Mouse (Mus musculus): ENCODE measurements at regions not wholly inside any gene's neighbourhood (a gene's known extent, or its start where the extent isn't known, plus 50 kb on each side); places are given as distances from the start of the nearest gene placed in this dataset.

- no peak for DNase-seq (ENCODE audit: low read depth, low spot score)
Measured at GRCm38 (mm10) chr13:107880551-107880950, 163.7 kb upstream of the Smim15 start.

- DNase-seq (ENCODE audit: low read depth, low spot score) = no peak
Measured at GRCm38 (mm10) chr13:107879535-107879934, 164.7 kb upstream of the Smim15 start.

- no peak for DNase-seq (ENCODE audit: low read depth, low spot score)
Measured at GRCm38 (mm10) chr13:107878980-107879379, 165.3 kb upstream of the Smim15 start.

GRCm38 (mm10) chr13:107873244-107873667 lies 171.0 kb upstream of the Smim15 start:
- no peak for DNase-seq (ENCODE audit: low read depth, low spot score)

- no peak for DNase-seq (ENCODE audit: low read depth, low spot score)
Measured at GRCm38 (mm10) chr13:107872574-107872973, 171.7 kb upstream of the Smim15 start.

- no peak for DNase-seq (ENCODE audit: low read depth, low spot score)
Measured at GRCm38 (mm10) chr13:107872137-107872536, 172.1 kb upstream of the Smim15 start.

GRCm38 (mm10) chr13:107868906-107869305 lies 175.3 kb upstream of the Smim15 start:
- no peak for DNase-seq (ENCODE audit: low read depth, low spot score)

- no peak for DNase-seq (ENCODE audit: low read depth, low spot score)
Measured at GRCm38 (mm10) chr13:107866825-107867224, 177.4 kb upstream of the Smim15 start.

- DNase-seq (ENCODE audit: low read depth, low spot score) = no peak
Measured at GRCm38 (mm10) chr13:107862793-107863654, 181.2 kb upstream of the Smim15 start.

- DNase-seq (ENCODE audit: low read depth, low spot score) = no peak
Measured at GRCm38 (mm10) chr13:107861384-107862134, 182.7 kb upstream of the Smim15 start.

GRCm38 (mm10) chr13:107857043-107857755 lies 187.0 kb upstream of the Smim15 start:
- DNase-seq (ENCODE audit: low read depth, low spot score) = no peak

GRCm38 (mm10) chr13:107850907-107851560 lies 193.2 kb upstream of the Smim15 start:
- DNase-seq (ENCODE audit: low read depth, low spot score) = no peak

- DNase-seq (ENCODE audit: low read depth, low spot score) = no peak
Measured at GRCm38 (mm10) chr13:107848871-107849270, 195.4 kb upstream of the Smim15 start.

- DNase-seq (ENCODE audit: low read depth, low spot score) = no peak
Measured at GRCm38 (mm10) chr13:107847179-107848012, 196.8 kb upstream of the Smim15 start.

GRCm38 (mm10) chr13:107846621-107847178 lies 197.5 kb upstream of the Smim15 start:
- peak; percentile 88 for DNase-seq (ENCODE audit: low read depth, low spot score)

- no peak for DNase-seq (ENCODE audit: low read depth, low spot score)
Measured at GRCm38 (mm10) chr13:107845838-107846237, 198.4 kb upstream of the Smim15 start.

GRCm38 (mm10) chr13:107844085-107844484 lies 200.2 kb upstream of the Smim15 start:
- no peak for DNase-seq (ENCODE audit: low read depth, low spot score)

- DNase-seq (ENCODE audit: low read depth, low spot score) = no peak
Measured at GRCm38 (mm10) chr13:107838126-107838715, 206.0 kb upstream of the Smim15 start.

GRCm38 (mm10) chr13:107837206-107837952 lies 206.9 kb upstream of the Smim15 start:
- no peak for DNase-seq (ENCODE audit: low read depth, low spot score)

Measured in forelimb bud, embryonic 11.5 days (tissue).